Mouse (Mus musculus) intestine, postnatal 0 days (tissue): ENCODE measurements around the gene Hira. TPM values are rescaled to one million over a fixed set of nuclear protein-coding genes. Genes with fewer than 3 reads are reported as not detected.

Experiments
- ATAC-seq: fragments of 200-750 bp; cut with Nextera tagmentation; 2 replicates; pipeline ENCODE4 v1.8.0; 2017; ENCODE audit warnings: mild to moderate bottlenecking, moderate TSS enrichment, moderate library complexity
- H3K27ac ChIP-seq: fragments of 300-500 bp; sonication (generic); 2 replicates; pipeline ENCODE4 v1.5.1; 2014; ENCODE audit warnings: mild to moderate bottlenecking, low read depth, low read length, moderate library complexity
- H3K27me3 ChIP-seq: fragments of 300-500 bp; sonication (generic); replicated peaks from 2 replicates; pipeline ENCODE4 v1.6.1; 2014; ENCODE audit warnings: low read length, mixed read lengths; ENCODE audit not compliant: control insufficient read depth, insufficient read depth
- H3K36me3 ChIP-seq: fragments of 300-500 bp; sonication (generic); 2 replicates; pipeline ENCODE4 v1.6.1; 2014; ENCODE audit warnings: mild to moderate bottlenecking, moderate library complexity; ENCODE audit not compliant: control insufficient read depth, insufficient read depth
- H3K4me1 ChIP-seq: fragments of 300-500 bp; sonication (generic); replicated peaks from 2 replicates; pipeline ENCODE4 v1.6.1; 2014; ENCODE audit warnings: antibody characterized with exemption, low read length, mixed read lengths; ENCODE audit not compliant: control insufficient read depth, insufficient read depth
- H3K4me2 ChIP-seq: fragments of 300-500 bp; sonication (generic); replicated peaks from 2 replicates; pipeline ENCODE4 v1.6.1; 2014; ENCODE audit warnings: low read depth, mild to moderate bottlenecking, moderate library complexity
- H3K4me3 ChIP-seq: fragments of 300-500 bp; sonication (generic); 2 replicates; pipeline ENCODE4 v1.5.1; 2014; ENCODE audit warnings: low read depth, low read length
- H3K9ac ChIP-seq: fragments of 300-500 bp; sonication (generic); 2 replicates; pipeline ENCODE4 v1.6.1; 2014; ENCODE audit warnings: mild to moderate bottlenecking, low read depth, low read length
- H3K9me3 ChIP-seq: fragments of 300-500 bp; sonication (generic); 2 replicates; pipeline ENCODE4 v1.6.1; 2016; ENCODE audit warnings: mixed run types; ENCODE audit not compliant: control insufficient read depth
- CTCF ChIP-seq: sonication (generic); IDR thresholded peaks from 2 replicates; pipeline ENCODE4 v1.5.1; 2016; ENCODE audit warnings: low read depth, mild to moderate bottlenecking, control low read depth, antibody characterized with exemption, moderate library complexity
- WGBS: fragments of 180-500 bp; shearing (Covaris S2); extraction: QIAGEN DNeasy Blood & Tissue Kit; methylation state at CpG from one replicate; pipeline ENCODE4 v1.1.7; 2014; 5-methylcytosine and 5-hydroxymethylcytosine counted together
- polyA plus RNA-seq: library from polyadenylated mRNA; unstranded; fragments of >200 nt; fragmentation: Nextera tagmentation; extraction: Ambion mirVana; gene quantifications from 2 replicates; pipeline ENCODE4 v1.2.1, GENCODE M21; 2015

The Hira gene
- polyA plus RNA-seq, 1 experiment from 2014 or later = 6.9 TPM

- no peak overlapping the region for H3K9ac ChIP-seq
- TF ChIP-seq CTCF = no peak
- no peaks in the 10 kb centered on the region for H3K4me1 ChIP-seq
- ATAC-seq = no peak
- H3K9me3 ChIP-seq = no peaks in the 10 kb centered on the region
- peaks cover 48% of the 10 kb centered on the region for H3K36me3 ChIP-seq
- no peak overlapping the region for H3K4me2 ChIP-seq
- no peaks in the 10 kb centered on the region for H3K27me3 ChIP-seq
- no peak overlapping the region for H3K27ac ChIP-seq
- H3K4me3 ChIP-seq = no peak overlapping the region
- WGBS = 50% methylated on average over 10 of the region's 10 CpGs
Measured at GRCm38 (mm10) chr16:18896429-18896828, 19.6 kb downstream of the Hira start.

GRCm38 (mm10) chr16:18905648-18906047, 28.8 kb downstream of the Hira start:
- Histone ChIP-seq H3K27me3 (no peaks in the 10 kb centered on the region), H3K9ac (no peak overlapping the region), H3K9me3 (no peaks in the 10 kb centered on the region), H3K36me3 (peaks cover 43% of the 10 kb centered on the region), H3K27ac (no peak overlapping the region), H3K4me2 (no peak overlapping the region), H3K4me3 (no peak overlapping the region), H3K4me1 (no peaks in the 10 kb centered on the region)
- no peak for ATAC-seq
- no peak for TF ChIP-seq CTCF
- 96% methylated on average over 1 of the region's 1 CpGs for WGBS

GRCm38 (mm10) chr16:18916064-18916463, 39.2 kb downstream of the Hira start:
- H3K27me3 ChIP-seq = no peaks in the 10 kb centered on the region
- ATAC-seq = no peak
- H3K9me3 ChIP-seq = no peaks in the 10 kb centered on the region
- no peak overlapping the region for H3K4me3 ChIP-seq
- 93% methylated on average over 4 of the region's 4 CpGs for WGBS
- TF ChIP-seq CTCF = no peak
- H3K4me1 ChIP-seq = no peaks in the 10 kb centered on the region
- H3K4me2 ChIP-seq = no peak overlapping the region
- H3K36me3 ChIP-seq = peaks cover 76% of the 10 kb centered on the region
- H3K27ac ChIP-seq = no peak overlapping the region
- H3K9ac ChIP-seq = no peak overlapping the region

- Histone ChIP-seq H3K4me3 (no peak overlapping the region), H3K36me3 (peaks cover 86% of the 10 kb centered on the region), H3K9me3 (no peaks in the 10 kb centered on the region), H3K9ac (no peak overlapping the region), H3K27ac (no peak overlapping the region), H3K4me1 (no peaks in the 10 kb centered on the region), H3K27me3 (no peaks in the 10 kb centered on the region), H3K4me2 (no peak overlapping the region)
- TF ChIP-seq CTCF = no peak
- ATAC-seq = no peak
- WGBS = 95% methylated on average over 2 of the region's 2 CpGs
Measured at GRCm38 (mm10) chr16:18921771-18922170, 44.9 kb downstream of the Hira start.

GRCm38 (mm10) chr16:18927963-18928362, 51.1 kb downstream of the Hira start:
- no peak for ATAC-seq
- TF ChIP-seq CTCF = no peak
- no peak overlapping the region for H3K9ac ChIP-seq
- no peaks in the 10 kb centered on the region for H3K9me3 ChIP-seq
- H3K27ac ChIP-seq = no peak overlapping the region
- 94% methylated on average over 1 of the region's 1 CpGs for WGBS
- H3K4me3 ChIP-seq = no peak overlapping the region
- H3K4me2 ChIP-seq = no peak overlapping the region
- H3K4me1 ChIP-seq = no peaks in the 10 kb centered on the region
- peaks cover 54% of the 10 kb centered on the region for H3K36me3 ChIP-seq
- H3K27me3 ChIP-seq = no peaks in the 10 kb centered on the region

- ATAC-seq = no peak
- Histone ChIP-seq H3K27me3 (no peaks in the 10 kb centered on the region), H3K9ac (no peak overlapping the region), H3K4me1 (no peaks in the 10 kb centered on the region), H3K4me2 (no peak overlapping the region), H3K27ac (no peak overlapping the region), H3K4me3 (no peak overlapping the region), H3K9me3 (no peaks in the 10 kb centered on the region), H3K36me3 (peaks cover 55% of the 10 kb centered on the region)
- TF ChIP-seq CTCF = no peak
- WGBS = 84% methylated on average over 5 of the region's 5 CpGs
Measured at GRCm38 (mm10) chr16:18938321-18939082, 61.7 kb downstream of the Hira start.
